Mouse (Mus musculus) erythroid progenitor cell, adult 5-6 weeks (primary cell): ENCODE data around the gene Eno2. TPM values are rescaled to one million over a fixed set of nuclear protein-coding genes. Genes with fewer than 3 reads are reported as not detected.
A peak's percentile ranks its signal among the peaks of the same experiment; 100 is the strongest.

Experiments used
- ATAC-seq: replicated peaks from 2 replicates; pipeline ENCODE4 v1.8.0; 2016; ENCODE audit warnings: moderate number of reproducible peaks, mild to moderate bottlenecking, moderate TSS enrichment, inconsistent platforms; ENCODE audit not compliant: poor library complexity, low FRiP score, severe bottlenecking
- total RNA-seq, 2 experiments: library from RNA; stranded (forward) in 1 of 2; stranded (reverse) in 1 of 2; fragments of 150-400 nt in 1 of 2; fragments of 186-747, 209-891 nt in 1 of 2; gene quantifications; 2 replicates each; pipeline versions ENCODE4 v1.2.3 to v1.2.4; 2015 to 2017; ENCODE audit warnings: low replicate concordance in 2 of 2

Eno2 gene
- total RNA-seq, 2 experiments from 2014 or later, result not detected

GRCm38 (mm10) chr6:124742839-124743514, 26.5 kb downstream of the Eno2 start:
- ATAC-seq, result no peak

- ATAC-seq, result no peak
These were observed 27.6 kb downstream of the Eno2 start for GRCm38 (mm10) chr6:124741842-124742241.

- peak; percentile 62 for ATAC-seq
These were observed 28.3 kb downstream of the Eno2 start, which contains the start of gene Grcc10 for GRCm38 (mm10) chr6:124740888-124741761. Gene Grcc10 (minus strand): TSS chr6:124741374.

GRCm38 (mm10) chr6:124740211-124740887, 29.1 kb downstream of the Eno2 start:
- peak; percentile 44 for ATAC-seq

- ATAC-seq, result no peak
These were observed 30.2 kb downstream of the Eno2 start for GRCm38 (mm10) chr6:124739231-124739796.

GRCm38 (mm10) chr6:124738511-124739023, 30.9 kb downstream of the Eno2 start, which contains the start of gene Ptpn6:
Gene Ptpn6 (minus strand): TSS chr6:124738714.
- ATAC-seq, result no peak

- ATAC-seq, result no peak
These were observed 32.4 kb downstream of the Eno2 start for GRCm38 (mm10) chr6:124737040-124737439.

GRCm38 (mm10) chr6:124734417-124734816, 35.1 kb downstream of the Eno2 start:
- ATAC-seq, result no peak

- peak; percentile 59 for ATAC-seq
These were observed 36.8 kb downstream of the Eno2 start for GRCm38 (mm10) chr6:124732476-124733370.

GRCm38 (mm10) chr6:124731038-124731437, 38.4 kb downstream of the Eno2 start:
- ATAC-seq, result no peak

GRCm38 (mm10) chr6:124729850-124730705, 39.4 kb downstream of the Eno2 start:
- no peak for ATAC-seq

GRCm38 (mm10) chr6:124728621-124729020, 40.9 kb downstream of the Eno2 start:
- no peak for ATAC-seq

- no peak for ATAC-seq
These were observed 45.0 kb downstream of the Eno2 start for GRCm38 (mm10) chr6:124724472-124724871.

- ATAC-seq, result no peak
These were observed 45.9 kb downstream of the Eno2 start for GRCm38 (mm10) chr6:124723541-124723940.

- ATAC-seq, result no peak
These were observed 46.5 kb downstream of the Eno2 start for GRCm38 (mm10) chr6:124722876-124723473.

- ATAC-seq, result no peak
These were observed 48.6 kb downstream of the Eno2 start for GRCm38 (mm10) chr6:124720904-124721303.

- peak; percentile 76 for ATAC-seq
These were observed 50.0 kb downstream of the Eno2 start for GRCm38 (mm10) chr6:124719354-124719978.
